Mouse (Mus musculus): ENCODE measurements around the gene Chil5.
"Not testable (repeated sequence)": the region's sequence is repeated elsewhere in the genome, so short reads cannot be mapped to it uniquely, and the experiment has no call there.

Chil5 gene

DNA sequence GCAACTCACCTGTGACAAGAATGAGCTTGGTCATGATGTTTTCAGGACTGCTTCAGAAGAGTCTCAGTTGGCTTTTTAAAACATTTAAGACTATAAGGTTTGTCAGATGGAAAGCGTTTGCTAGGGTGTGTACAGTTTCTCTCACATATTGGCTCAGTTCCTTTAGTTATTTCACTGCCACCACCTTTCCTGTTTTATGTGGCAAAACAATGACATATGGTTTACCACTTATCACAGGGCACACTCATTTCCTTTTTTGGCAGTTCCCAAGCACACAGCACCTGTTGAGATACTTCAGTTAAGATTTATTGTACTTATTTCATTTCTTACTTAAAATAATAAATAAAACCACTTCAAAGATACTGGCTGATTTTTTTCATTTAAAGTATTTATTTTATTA, at the start of gene Chil5:
Chil5 (minus strand) TSS at position 34 of the 400 bp plus-strand sequence.
- DNase-seq (ENCODE audit: inconsistent age in 2 of 2, low spot score in 1 of 2), result no peak

- DNase-seq (ENCODE audit: inconsistent age in 2 of 2, low spot score in 1 of 2), result no peak
Observed at GRCm38 (mm10) chr3:106074824-106075223, 42.2 kb upstream of the Chil5 start.

- no peak for DNase-seq (ENCODE audit: inconsistent age in 2 of 2, low spot score in 1 of 2)
Observed at GRCm38 (mm10) chr3:106070994-106071393, 38.4 kb upstream of the Chil5 start.

GRCm38 (mm10) chr3:106067707-106068106, 35.1 kb upstream of the Chil5 start:
- DNase-seq (ENCODE audit: inconsistent age in 2 of 2, low spot score in 1 of 2), result peak in 1 of 2 experiments; percentile 35

GRCm38 (mm10) chr3:106057966-106058365, 25.4 kb upstream of the Chil5 start:
- DNase-seq (ENCODE audit: inconsistent age in 2 of 2, low spot score in 1 of 2), result no peak

DNA sequence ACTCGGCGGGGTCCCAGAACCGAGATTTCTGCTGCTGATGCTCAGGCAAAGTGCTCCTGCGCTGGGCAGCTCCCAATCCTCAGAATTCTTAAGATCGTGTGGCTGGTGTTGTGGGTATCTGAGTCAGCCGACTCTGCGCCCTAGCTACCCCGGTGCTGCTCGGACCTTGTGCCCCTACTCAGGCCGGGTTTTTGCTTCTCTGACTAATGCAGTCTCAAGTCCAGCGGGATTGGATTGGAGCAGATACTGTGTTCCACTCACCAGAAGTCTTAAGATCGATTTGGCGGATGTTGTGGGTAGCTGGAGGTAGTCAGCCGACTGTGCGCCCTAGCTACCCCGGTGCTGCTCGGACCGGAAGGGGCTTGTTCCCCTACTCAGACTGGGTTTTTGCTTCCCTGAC, 19.3 kb upstream of the Chil5 start:
- no peak for DNase-seq (ENCODE audit: inconsistent age in 2 of 2, low spot score in 1 of 2)

- DNase-seq (ENCODE audit: inconsistent age in 2 of 2, low spot score in 1 of 2), result no peak
Observed at GRCm38 (mm10) chr3:106040306-106040705, 7.7 kb upstream of the Chil5 start.

- DNase-seq (ENCODE audit: inconsistent age in 2 of 2, low spot score in 1 of 2), result no peak
Observed at GRCm38 (mm10) chr3:106024135-106024534, 8.5 kb downstream of the Chil5 start.

GRCm38 (mm10) chr3:106021840-106022239, 10.8 kb downstream of the Chil5 start:
- DNase-seq (ENCODE audit: inconsistent age in 2 of 2, low spot score in 1 of 2), result peak in 1 of 2 experiments; percentile 31

DNA sequence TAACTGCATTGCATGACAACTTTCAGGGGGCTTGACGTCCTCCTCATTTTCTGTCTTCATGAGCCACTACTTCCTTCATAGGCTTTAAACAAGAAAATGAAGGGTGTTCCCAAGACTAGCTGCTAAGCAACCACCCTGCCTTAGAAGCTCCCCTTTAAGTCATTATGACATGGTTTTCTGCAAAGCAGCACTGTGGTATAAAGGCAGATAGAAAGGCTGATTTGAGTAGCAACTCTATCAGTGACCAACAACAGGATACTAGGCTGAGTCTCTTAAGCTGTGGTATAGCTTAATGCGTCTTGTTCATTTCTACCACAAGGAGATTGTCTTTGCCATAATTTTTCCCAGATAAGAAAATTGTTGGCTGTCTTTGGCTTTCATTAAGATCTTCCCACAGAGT, 18.1 kb downstream of the Chil5 start, which contains the start of gene Pifo:
Pifo (minus strand) TSS at position 101 of the 400 bp plus-strand sequence.
- no peak for DNase-seq (ENCODE audit: inconsistent age in 2 of 2, low spot score in 1 of 2)

DNA sequence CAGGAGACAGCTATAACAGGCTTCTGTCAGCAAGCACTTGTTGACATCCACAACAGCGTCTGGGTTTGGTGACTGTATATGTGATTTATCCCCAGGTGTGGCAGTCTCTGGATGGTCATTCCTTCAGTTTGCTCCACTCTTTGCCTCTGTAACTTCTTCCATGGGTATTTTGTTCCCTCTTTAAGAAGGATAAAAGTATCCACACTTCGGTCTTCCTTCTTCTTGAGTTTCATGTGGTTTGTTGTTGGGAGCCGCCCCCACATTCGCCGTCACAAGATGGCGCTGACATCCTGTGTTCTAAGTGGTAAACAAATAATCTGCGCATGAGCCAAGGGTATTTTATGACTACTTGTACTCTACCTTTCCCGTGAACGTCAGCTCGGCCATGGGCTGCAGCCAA, 29.3 kb downstream of the Chil5 start:
- not testable (repeated sequence) for DNase-seq (ENCODE audit: inconsistent age in 2 of 2, low spot score in 1 of 2)

DNA sequence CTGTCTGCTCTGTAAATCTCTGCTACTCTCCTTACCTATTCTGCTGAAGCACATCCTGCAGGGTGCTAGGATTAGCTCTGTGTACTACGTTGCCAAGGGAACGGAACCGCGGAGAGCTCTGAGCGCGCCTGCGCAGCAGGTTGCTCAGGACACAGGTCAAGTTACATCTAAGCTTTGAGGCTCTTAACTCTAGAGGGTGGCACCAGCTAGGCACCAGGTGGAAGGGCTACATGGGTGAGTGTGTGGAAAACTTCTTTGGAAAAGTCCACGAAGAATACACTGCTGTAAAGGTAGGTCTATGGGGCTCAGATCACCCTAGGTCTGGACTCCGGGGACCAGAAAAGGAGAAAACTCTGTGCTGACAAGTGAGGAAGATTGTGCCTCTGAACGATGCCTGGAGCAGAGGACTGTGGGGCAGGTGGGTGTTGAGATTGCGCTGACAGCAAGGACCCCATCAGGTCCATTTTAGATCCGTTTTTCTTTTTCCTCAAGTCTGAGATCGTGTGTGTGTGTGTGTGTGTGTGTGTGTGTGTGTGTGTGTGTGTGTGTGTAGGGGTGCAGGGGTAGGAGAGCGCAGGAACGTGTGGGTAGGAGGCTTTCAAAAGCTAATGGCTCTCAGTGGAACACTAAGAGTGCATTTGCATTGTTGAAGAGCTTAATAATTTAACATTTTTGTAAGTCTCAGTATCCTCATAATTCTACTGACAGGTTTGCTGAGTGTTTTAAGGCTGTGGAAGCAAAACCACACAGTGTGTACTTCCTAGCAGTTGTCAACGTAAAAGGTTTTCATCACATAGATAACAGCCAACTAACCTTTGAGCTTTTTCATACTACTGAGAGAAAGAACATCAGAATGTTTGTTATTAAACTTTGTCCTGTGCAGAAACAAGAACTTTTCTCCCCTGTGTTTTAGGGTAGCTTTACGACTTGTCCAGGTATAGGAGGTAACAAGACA, 30.9 kb downstream of the Chil5 start:
- peak in 1 of 2 experiments; percentile 27 for DNase-seq (ENCODE audit: inconsistent age in 2 of 2, low spot score in 1 of 2)

GRCm38 (mm10) chr3:106000707-106001375, 31.8 kb downstream of the Chil5 start:
- no peak for DNase-seq (ENCODE audit: inconsistent age in 2 of 2, low spot score in 1 of 2)

GRCm38 (mm10) chr3:105994730-105995129, 37.9 kb downstream of the Chil5 start:
- DNase-seq (ENCODE audit: inconsistent age in 2 of 2, low spot score in 1 of 2), result no peak

- peak; percentile 9 to 83 for DNase-seq (ENCODE audit: inconsistent age in 2 of 2, low spot score in 1 of 2)
Observed at GRCm38 (mm10) chr3:105991653-105992283, 40.8 kb downstream of the Chil5 start.

- not testable (repeated sequence) for DNase-seq (ENCODE audit: inconsistent age in 2 of 2, low spot score in 1 of 2)
Observed at GRCm38 (mm10) chr3:105989611-105990010, 43.0 kb downstream of the Chil5 start.

DNA sequence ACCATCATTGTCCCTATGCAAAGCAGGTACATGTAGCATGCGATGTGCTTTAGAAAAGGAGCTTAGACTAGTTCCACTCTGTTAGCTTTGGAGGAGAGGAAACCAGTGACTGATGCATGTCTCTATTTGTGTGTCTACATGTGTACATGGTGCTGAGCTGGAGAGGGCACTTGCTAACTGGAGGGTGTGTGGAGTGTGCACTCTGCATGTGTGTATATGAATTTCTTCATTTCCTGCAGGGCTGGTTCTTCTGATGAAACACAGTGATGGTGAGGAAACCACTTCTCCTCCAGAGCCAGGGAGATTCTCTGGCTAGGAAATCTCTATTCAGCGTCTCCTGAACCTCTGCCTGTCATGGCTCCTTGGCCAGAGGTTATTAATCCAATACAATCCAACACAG, 58.4 kb downstream of the Chil5 start:
- no peak for DNase-seq (ENCODE audit: inconsistent age in 2 of 2, low spot score in 1 of 2)

DNA sequence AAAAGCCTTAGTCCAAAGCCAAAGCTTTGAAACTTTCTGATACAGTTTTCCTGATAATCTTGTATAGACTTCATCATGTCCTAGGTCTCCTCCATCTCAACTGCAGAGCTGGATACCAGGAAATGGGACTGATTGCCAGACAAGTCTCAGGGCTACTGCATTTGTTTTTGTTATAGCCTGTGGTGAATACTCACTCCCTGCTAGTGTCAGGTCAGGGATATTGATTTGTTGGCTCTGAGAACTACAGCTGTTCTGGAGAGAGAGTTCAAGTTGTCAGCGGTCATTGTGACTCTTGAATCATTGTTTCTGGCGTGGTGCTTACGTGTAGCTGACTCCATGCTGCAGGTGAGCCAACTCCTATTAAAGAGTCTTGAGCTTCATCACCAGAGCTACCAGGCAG, 59.2 kb downstream of the Chil5 start, which contains the start of gene Ovgp1:
Ovgp1 (plus strand) TSS at position 301 of the 400 bp plus-strand sequence.
- DNase-seq (ENCODE audit: inconsistent age in 2 of 2, low spot score in 1 of 2), result no peak

DNA sequence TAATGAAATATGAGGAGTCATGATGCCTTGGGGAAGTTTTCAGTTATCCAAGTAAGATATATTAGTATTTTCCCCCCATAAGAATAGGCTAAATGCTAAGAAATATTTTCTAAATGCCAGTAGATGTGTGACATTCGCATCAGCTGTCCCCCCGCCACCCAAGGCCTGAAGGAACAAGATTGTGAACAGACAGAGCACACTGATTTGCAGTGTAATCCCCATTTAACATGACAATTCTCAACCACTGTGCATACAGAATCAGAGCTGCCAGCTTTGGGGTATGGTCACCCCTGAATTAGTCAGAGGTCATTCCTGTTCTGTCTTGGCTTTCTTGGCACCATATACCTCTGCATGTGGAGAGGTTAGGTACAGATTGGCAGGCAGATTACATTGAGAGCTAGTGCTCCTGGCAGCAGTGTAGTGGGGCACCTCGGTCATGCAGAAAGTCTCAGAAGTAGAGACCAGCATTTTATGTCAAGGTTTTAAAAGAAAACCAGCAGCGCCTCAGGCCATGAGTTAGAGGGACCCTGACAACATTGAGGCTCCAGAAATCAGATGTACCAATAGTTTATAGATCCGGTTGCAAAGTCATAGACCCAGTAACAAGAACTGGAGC, 60.7 kb downstream of the Chil5 start:
- DNase-seq (ENCODE audit: inconsistent age in 2 of 2, low spot score in 1 of 2), result no peak

Data from adrenal gland, adult (tissue).